Mouse (Mus musculus): ENCODE data around the gene Nrxn1.

Gene Nrxn1

GRCm38 (mm10) chr17:90818340-90818739, 274.5 kb downstream of the Nrxn1 start:
- ChIA-PET POLR2A (no interaction called here), CTCF (no interaction called here)

- ChIA-PET POLR2A (no interaction called here), CTCF (no interaction called here)
Measured at GRCm38 (mm10) chr17:90817898-90818297, 275.0 kb downstream of the Nrxn1 start.

GRCm38 (mm10) chr17:90815306-90815705, 277.6 kb downstream of the Nrxn1 start:
- POLR2A ChIA-PET: interaction anchor here in 1 of 4 experiments (0.6 to 0.9 kb wide), 2 partner anchors 29 to 41 kb away, joined by 3 read pairs; no protein-coding TSS in a partner anchor
- CTCF ChIA-PET: no interaction called here

GRCm38 (mm10) chr17:90813760-90814159, 279.1 kb downstream of the Nrxn1 start:
- CTCF ChIA-PET: interaction anchor here in 1 of 4 experiments (0.6 kb wide), 1 partner anchor 239 kb away, joined by 7 read pairs; no protein-coding TSS in a partner anchor
- POLR2A ChIA-PET: no interaction called here

- CTCF ChIA-PET: no interaction called here
- POLR2A ChIA-PET: no interaction called here
Measured at GRCm38 (mm10) chr17:90812485-90812884, 280.4 kb downstream of the Nrxn1 start.

- CTCF ChIA-PET: interaction anchor here (0.6 to 1.1 kb wide), 8 partner anchors 12 to 1711 kb away, joined by 3 to 11 read pairs (median 4); no protein-coding TSS in a partner anchor
- POLR2A ChIA-PET: interaction anchor here in 1 of 4 experiments (0.7 kb wide), 1 partner anchor 34 kb away, joined by 10 read pairs; no protein-coding TSS in a partner anchor
Measured at GRCm38 (mm10) chr17:90809197-90810163, 283.4 kb downstream of the Nrxn1 start.

- POLR2A ChIA-PET: no interaction called here
- CTCF ChIA-PET: no interaction called here
Measured at GRCm38 (mm10) chr17:90808256-90808655, 284.6 kb downstream of the Nrxn1 start.

- ChIA-PET POLR2A (interaction anchor here in 2 of 4 experiments (0.6 to 0.7 kb wide), 2 partner anchors 10 to 27 kb away, joined by 3 read pairs; no protein-coding TSS in a partner anchor), CTCF (interaction anchor here in 1 of 4 experiments (0.7 kb wide), 2 partner anchors 72 to 332 kb away, joined by 3 to 5 read pairs; no protein-coding TSS in a partner anchor)
Measured at GRCm38 (mm10) chr17:90807199-90807598, 285.7 kb downstream of the Nrxn1 start.

GRCm38 (mm10) chr17:90798689-90799088, 294.2 kb downstream of the Nrxn1 start:
- CTCF ChIA-PET: no interaction called here
- POLR2A ChIA-PET: no interaction called here

GRCm38 (mm10) chr17:90797659-90798288, 295.1 kb downstream of the Nrxn1 start:
- ChIA-PET CTCF (interaction anchor here in 2 of 4 experiments (0.7 to 1.1 kb wide), 2 partner anchors 11 to 891 kb away, joined by 3 to 4 read pairs; no protein-coding TSS in a partner anchor), POLR2A (no interaction called here)

- POLR2A ChIA-PET: no interaction called here
- CTCF ChIA-PET: interaction anchor here in 1 of 4 experiments (1.1 kb wide), 1 partner anchor 12 kb away, joined by 3 read pairs; no protein-coding TSS in a partner anchor
Measured at GRCm38 (mm10) chr17:90796974-90797373, 295.9 kb downstream of the Nrxn1 start.

- CTCF ChIA-PET: interaction anchor here in 1 of 4 experiments (0.6 kb wide), 1 partner anchor 55 kb away, joined by 3 read pairs; no protein-coding TSS in a partner anchor
- POLR2A ChIA-PET: no interaction called here
Measured at GRCm38 (mm10) chr17:90788491-90789127, 304.3 kb downstream of the Nrxn1 start.

- ChIA-PET CTCF (interaction anchor here in 1 of 4 experiments (0.6 kb wide), 1 partner anchor 56 kb away, joined by 3 read pairs; no protein-coding TSS in a partner anchor), POLR2A (interaction anchor here in 1 of 4 experiments (0.6 kb wide), 1 partner anchor 8 kb away, joined by 3 read pairs; no protein-coding TSS in a partner anchor)
Measured at GRCm38 (mm10) chr17:90788040-90788439, 304.8 kb downstream of the Nrxn1 start.

- ChIA-PET POLR2A (interaction anchor here in 1 of 4 experiments (0.6 to 1.2 kb wide), 2 partner anchors 9 to 27 kb away, joined by 3 read pairs; no protein-coding TSS in a partner anchor), CTCF (no interaction called here)
Measured at GRCm38 (mm10) chr17:90787121-90787788, 305.6 kb downstream of the Nrxn1 start.

- POLR2A ChIA-PET: interaction anchor here in 1 of 4 experiments (0.6 kb wide), 1 partner anchor 27 kb away, joined by 3 read pairs; no protein-coding TSS in a partner anchor
Measured at GRCm38 (mm10) chr17:90780481-90780880, 312.4 kb downstream of the Nrxn1 start.

GRCm38 (mm10) chr17:90775397-90775796, 317.5 kb downstream of the Nrxn1 start:
- CTCF ChIA-PET: no interaction called here
- POLR2A ChIA-PET: no interaction called here

More at GRCm38 (mm10) chr17:90780481-90780880, 312.4 kb downstream of the Nrxn1 start:
- CTCF ChIA-PET: no interaction called here

- ChIA-PET CTCF (no interaction called here), POLR2A (no interaction called here)
Measured at GRCm38 (mm10) chr17:90773233-90773632, 319.6 kb downstream of the Nrxn1 start.

- CTCF ChIA-PET: interaction anchor here in 1 of 4 experiments (1.6 kb wide), 1 partner anchor 18 kb away, joined by 5 read pairs; no protein-coding TSS in a partner anchor
- POLR2A ChIA-PET: interaction anchor here in 1 of 4 experiments (0.9 kb wide), 1 partner anchor 75 kb away, joined by 4 read pairs; no protein-coding TSS in a partner anchor
Measured at GRCm38 (mm10) chr17:90768216-90768615, 324.7 kb downstream of the Nrxn1 start.

All from embryonic stem cell, embryonic (primary cell).